Mouse (Mus musculus): Measurements from ENCODE around the gene Ppm1h. TPM values are rescaled to one million over a fixed set of nuclear protein-coding genes. Genes with fewer than 3 reads are reported as not detected.

Ppm1h gene
- polyA plus RNA-seq, 1 experiment from 2014 or later: 5.9 TPM

DNA sequence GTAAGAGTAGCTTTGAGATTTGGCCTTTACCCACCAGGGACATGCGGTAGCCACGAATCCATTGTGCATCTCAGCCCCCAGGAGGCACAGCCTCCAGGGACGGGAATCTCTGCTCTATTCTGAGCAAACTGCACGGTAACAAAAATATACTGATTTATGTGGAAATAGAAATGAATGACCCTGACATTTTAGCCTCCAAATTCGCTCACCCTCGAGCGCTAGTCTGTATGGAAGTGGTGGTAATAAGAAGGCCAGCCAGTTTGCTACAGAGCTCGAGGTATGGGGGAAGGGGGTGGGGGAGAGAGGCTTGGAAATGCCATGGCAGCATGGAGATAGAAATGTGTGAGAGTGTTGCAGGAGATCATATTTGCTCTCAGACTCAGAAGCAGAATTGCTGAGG lies 37.7 kb downstream of the Ppm1h start:
- 62% methylated on average over 8 of the region's 8 CpGs for WGBS
- H3K9ac ChIP-seq (ENCODE audit: low read length): no peak overlapping the region

DNA sequence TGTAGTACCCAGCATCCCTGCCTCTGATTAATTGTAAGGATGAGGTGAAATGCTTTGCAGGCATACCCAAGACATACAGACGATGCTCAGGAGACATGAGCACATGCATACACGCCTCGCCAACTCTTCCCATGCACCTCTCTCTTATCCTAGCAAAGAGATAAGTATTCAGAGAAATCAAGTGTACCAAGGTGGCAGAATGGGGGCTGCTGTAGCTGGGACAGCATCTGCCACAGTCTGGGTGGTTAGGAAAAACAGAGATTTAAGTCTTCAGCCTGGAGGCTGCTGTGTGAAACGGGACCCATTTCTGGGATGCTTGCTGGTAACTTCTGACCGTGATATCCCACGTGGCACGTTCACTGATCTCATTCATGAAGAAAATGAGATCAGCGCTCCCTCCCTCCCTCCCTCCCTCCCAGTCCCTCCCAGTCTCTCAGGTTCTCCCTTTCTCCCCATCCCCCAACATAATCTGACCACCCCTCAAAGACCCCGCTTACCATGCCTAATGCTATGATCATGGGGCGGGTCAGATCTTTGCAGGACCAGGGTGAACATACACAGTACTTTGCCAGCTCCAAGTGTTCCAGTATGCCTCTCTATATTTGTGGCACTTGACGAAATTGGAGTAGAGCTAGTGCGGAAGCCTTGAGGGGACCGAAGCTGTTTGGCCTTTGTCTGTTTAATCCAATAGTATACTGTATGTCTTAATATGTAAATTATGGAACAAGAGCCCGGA lies 38.3 kb downstream of the Ppm1h start:
- Histone ChIP-seq H3K27ac (ENCODE audit: low read depth, low read length) (no peak overlapping the region), H3K4me3 (ENCODE audit: low read depth, low read length) (no peak overlapping the region), H3K4me2 (no peak overlapping the region), H3K27me3 (ENCODE audit: control insufficient read depth, insufficient read depth, low read length) (no peaks in the 10 kb centered on the region), H3K9me3 (ENCODE audit: control insufficient read depth, low read length) (no peaks in the 10 kb centered on the region), H3K9ac (ENCODE audit: low read length) (no peak overlapping the region), H3K4me1 (ENCODE audit: control insufficient read depth, insufficient read depth, low read length) (peaks cover 17% of the 10 kb centered on the region), H3K36me3 (ENCODE audit: control insufficient read depth, insufficient read depth, low read length) (no peaks in the 10 kb centered on the region)
- WGBS: 57% methylated on average over 14 of the region's 14 CpGs
- DNase-seq (ENCODE audit: low spot score, missing footprints) (no peak), ATAC-seq (ENCODE audit: low FRiP score) (peak; percentile 65)

More for the DNA sequence above, 37.7 kb downstream of the Ppm1h start:
- DNase-seq (ENCODE audit: low spot score, missing footprints) (no peak), ATAC-seq (ENCODE audit: low FRiP score) (no peak)
- no peaks in the 10 kb centered on the region for H3K36me3 ChIP-seq (ENCODE audit: control insufficient read depth, insufficient read depth, low read length)
- peaks cover 17% of the 10 kb centered on the region for H3K4me1 ChIP-seq (ENCODE audit: control insufficient read depth, insufficient read depth, low read length)
- H3K9me3 ChIP-seq (ENCODE audit: control insufficient read depth, low read length): no peaks in the 10 kb centered on the region
- H3K4me3 ChIP-seq (ENCODE audit: low read depth, low read length): no peak overlapping the region
- H3K4me2 ChIP-seq: no peak overlapping the region
- H3K27me3 ChIP-seq (ENCODE audit: control insufficient read depth, insufficient read depth, low read length): no peaks in the 10 kb centered on the region
- no peak overlapping the region for H3K27ac ChIP-seq (ENCODE audit: low read depth, low read length)

DNA sequence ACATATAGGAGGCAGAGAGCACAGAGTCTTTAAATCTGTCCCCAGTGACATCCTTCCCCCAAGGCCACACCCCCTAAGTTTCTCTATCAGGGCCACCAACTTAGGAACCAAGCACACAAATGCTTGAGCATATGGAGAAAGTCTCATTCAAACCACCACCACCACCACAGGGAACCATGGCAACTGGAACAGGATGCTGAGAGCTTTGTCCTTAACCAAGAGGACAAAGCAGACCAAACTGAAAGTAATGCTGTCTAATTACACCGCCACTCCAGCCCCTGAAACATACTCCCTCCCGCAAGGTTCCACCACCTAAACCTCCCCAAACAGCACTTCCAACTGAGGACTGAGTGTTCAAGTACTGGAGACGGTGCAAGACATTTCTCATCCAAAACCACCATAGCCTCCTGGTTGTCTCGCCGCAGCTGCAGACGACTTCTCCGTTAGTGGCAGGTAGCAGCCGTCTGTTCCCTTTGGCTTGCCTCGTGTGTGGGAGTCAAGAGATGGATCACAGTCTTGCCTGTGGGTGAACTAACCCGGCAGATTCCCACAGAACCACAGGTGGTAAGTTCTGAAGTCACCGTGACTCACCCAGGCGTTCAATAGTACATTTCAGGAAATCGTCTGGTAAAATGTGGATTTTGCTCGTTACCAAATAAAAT lies 39.3 kb downstream of the Ppm1h start:
- WGBS: 63% methylated on average over 14 of the region's 14 CpGs
- no peaks in the 10 kb centered on the region for H3K9me3 ChIP-seq (ENCODE audit: control insufficient read depth, low read length)
- no peak overlapping the region for H3K27ac ChIP-seq (ENCODE audit: low read depth, low read length)
- no peak overlapping the region for H3K4me2 ChIP-seq
- DNase-seq (ENCODE audit: low spot score, missing footprints) (no peak), ATAC-seq (ENCODE audit: low FRiP score) (peak; percentile 63)
- H3K4me3 ChIP-seq (ENCODE audit: low read depth, low read length): no peak overlapping the region
- H3K36me3 ChIP-seq (ENCODE audit: control insufficient read depth, insufficient read depth, low read length): no peaks in the 10 kb centered on the region
- peaks cover 17% of the 10 kb centered on the region for H3K4me1 ChIP-seq (ENCODE audit: control insufficient read depth, insufficient read depth, low read length)
- H3K27me3 ChIP-seq (ENCODE audit: control insufficient read depth, insufficient read depth, low read length): no peaks in the 10 kb centered on the region
- no peak overlapping the region for H3K9ac ChIP-seq (ENCODE audit: low read length)

DNA sequence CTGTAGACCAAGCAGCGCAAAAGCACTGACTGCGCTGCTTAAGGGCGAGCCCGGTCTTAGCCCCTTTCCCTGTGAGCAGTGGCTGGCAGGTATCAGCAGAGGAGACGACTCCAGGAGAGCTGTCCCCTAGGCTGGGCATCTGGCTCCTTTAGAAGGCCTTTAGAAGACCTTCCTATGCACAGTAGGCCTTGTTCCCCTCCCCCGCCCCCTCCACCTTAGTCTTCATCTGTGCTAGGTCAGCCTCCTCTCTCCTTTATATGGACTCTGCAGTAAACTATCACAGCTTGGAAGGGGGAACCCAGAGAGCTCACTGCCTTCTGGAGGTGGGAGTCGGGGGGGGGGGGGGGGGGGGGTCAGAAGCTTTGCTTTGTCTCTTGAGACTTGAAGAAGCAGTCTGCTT lies 40.4 kb downstream of the Ppm1h start:
- H3K27ac ChIP-seq (ENCODE audit: low read depth, low read length): no peak overlapping the region
- H3K9ac ChIP-seq (ENCODE audit: low read length): no peak overlapping the region
- H3K4me3 ChIP-seq (ENCODE audit: low read depth, low read length): no peak overlapping the region
- no peak overlapping the region for H3K4me2 ChIP-seq
- WGBS: 44% methylated on average over 6 of the region's 7 CpGs
- DNase-seq (ENCODE audit: low spot score, missing footprints) (no peak), ATAC-seq (ENCODE audit: low FRiP score) (no peak)
- peaks cover 17% of the 10 kb centered on the region for H3K4me1 ChIP-seq (ENCODE audit: control insufficient read depth, insufficient read depth, low read length)
- no peaks in the 10 kb centered on the region for H3K9me3 ChIP-seq (ENCODE audit: control insufficient read depth, low read length)
- no peaks in the 10 kb centered on the region for H3K36me3 ChIP-seq (ENCODE audit: control insufficient read depth, insufficient read depth, low read length)
- no peaks in the 10 kb centered on the region for H3K27me3 ChIP-seq (ENCODE audit: control insufficient read depth, insufficient read depth, low read length)

DNA sequence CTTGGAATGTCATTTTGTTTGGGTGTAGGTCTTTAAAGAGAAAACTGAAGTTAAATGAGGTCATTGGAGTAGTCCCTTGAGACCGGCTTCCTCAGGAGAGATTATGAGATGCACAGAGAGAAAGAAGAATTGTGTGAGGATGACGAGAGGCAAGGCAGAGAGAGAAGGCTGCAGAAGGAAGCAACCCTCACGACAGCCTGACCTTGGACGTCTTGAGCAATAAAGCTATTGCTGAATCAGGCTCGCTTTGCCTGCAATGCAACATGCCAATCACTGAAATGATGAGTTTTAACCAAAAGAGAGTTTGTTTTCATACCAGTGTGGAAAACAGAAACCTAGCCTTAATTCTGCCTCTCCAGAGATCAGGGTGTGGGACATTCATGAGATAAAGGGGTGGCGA lies 43.5 kb downstream of the Ppm1h start:
- 80% methylated on average over 6 of the region's 6 CpGs for WGBS
- no peak for DNase-seq (ENCODE audit: low spot score, missing footprints)

DNA sequence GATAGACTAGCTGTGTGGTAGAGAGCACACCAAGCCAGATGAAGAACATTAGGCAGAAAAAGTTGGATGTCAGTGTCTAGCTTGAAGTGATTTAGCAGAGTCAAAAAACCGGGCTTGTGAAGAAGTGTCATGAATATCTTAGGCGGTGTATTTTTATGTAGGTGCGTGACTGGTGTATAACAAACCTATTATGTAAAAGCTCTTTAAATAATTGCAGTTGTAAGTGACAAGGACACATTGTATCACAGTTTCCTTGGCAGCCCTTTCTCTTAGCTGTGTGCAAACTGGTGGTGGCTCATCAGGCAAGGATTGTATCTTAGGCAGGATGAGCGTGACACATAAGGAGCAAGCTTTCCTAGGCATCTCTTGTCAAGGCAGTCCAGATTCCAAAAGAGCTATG lies 46.1 kb downstream of the Ppm1h start:
- H3K27ac ChIP-seq (ENCODE audit: low read depth, low read length): no peak overlapping the region
- no peaks in the 10 kb centered on the region for H3K9me3 ChIP-seq (ENCODE audit: control insufficient read depth, low read length)
- no peaks in the 10 kb centered on the region for H3K4me1 ChIP-seq (ENCODE audit: control insufficient read depth, insufficient read depth, low read length)
- H3K4me2 ChIP-seq: no peak overlapping the region
- H3K27me3 ChIP-seq (ENCODE audit: control insufficient read depth, insufficient read depth, low read length): no peaks in the 10 kb centered on the region
- no peak overlapping the region for H3K4me3 ChIP-seq (ENCODE audit: low read depth, low read length)
- H3K36me3 ChIP-seq (ENCODE audit: control insufficient read depth, insufficient read depth, low read length): no peaks in the 10 kb centered on the region
- no peak overlapping the region for H3K9ac ChIP-seq (ENCODE audit: low read length)
- DNase-seq (ENCODE audit: low spot score, missing footprints): no peak
- 95% methylated on average over 4 of the region's 4 CpGs for WGBS
- no peak for ATAC-seq (ENCODE audit: low FRiP score)

More for the DNA sequence above, 43.5 kb downstream of the Ppm1h start:
- Histone ChIP-seq H3K4me1 (ENCODE audit: control insufficient read depth, insufficient read depth, low read length) (peaks cover 8% of the 10 kb centered on the region), H3K36me3 (ENCODE audit: control insufficient read depth, insufficient read depth, low read length) (no peaks in the 10 kb centered on the region), H3K27ac (ENCODE audit: low read depth, low read length) (no peak overlapping the region), H3K9me3 (ENCODE audit: control insufficient read depth, low read length) (no peaks in the 10 kb centered on the region), H3K4me2 (no peak overlapping the region), H3K4me3 (ENCODE audit: low read depth, low read length) (no peak overlapping the region), H3K9ac (ENCODE audit: low read length) (no peak overlapping the region), H3K27me3 (ENCODE audit: control insufficient read depth, insufficient read depth, low read length) (no peaks in the 10 kb centered on the region)
- ATAC-seq (ENCODE audit: low FRiP score): no peak

DNA sequence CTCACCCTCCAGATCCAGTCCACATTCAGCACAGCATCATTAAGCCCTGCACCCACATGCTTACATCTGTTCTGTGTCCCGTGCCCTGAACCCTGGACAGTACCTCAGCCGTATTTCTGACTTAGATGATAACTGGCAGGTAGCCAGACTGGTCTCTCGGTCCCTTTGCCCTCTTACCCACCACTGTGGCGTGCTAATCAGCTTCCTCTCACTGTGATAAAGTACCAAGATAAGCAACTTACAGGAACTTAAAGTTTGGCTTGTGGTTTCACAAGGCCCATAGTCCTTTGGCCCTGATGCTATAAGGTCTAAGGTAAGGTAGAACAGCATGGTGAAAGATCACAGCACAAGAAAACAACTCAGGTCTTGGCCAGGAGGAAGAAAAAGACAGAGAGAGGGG lies 48.7 kb downstream of the Ppm1h start:
- H3K27me3 ChIP-seq (ENCODE audit: control insufficient read depth, insufficient read depth, low read length): no peaks in the 10 kb centered on the region
- no peaks in the 10 kb centered on the region for H3K36me3 ChIP-seq (ENCODE audit: control insufficient read depth, insufficient read depth, low read length)
- no peak overlapping the region for H3K4me2 ChIP-seq
- H3K4me1 ChIP-seq (ENCODE audit: control insufficient read depth, insufficient read depth, low read length): no peaks in the 10 kb centered on the region
- DNase-seq (ENCODE audit: low spot score, missing footprints) (no peak), ATAC-seq (ENCODE audit: low FRiP score) (no peak)
- no peak overlapping the region for H3K4me3 ChIP-seq (ENCODE audit: low read depth, low read length)
- no peak overlapping the region for H3K27ac ChIP-seq (ENCODE audit: low read depth, low read length)
- H3K9ac ChIP-seq (ENCODE audit: low read length): no peak overlapping the region
- H3K9me3 ChIP-seq (ENCODE audit: control insufficient read depth, low read length): no peaks in the 10 kb centered on the region
- 84% methylated on average over 4 of the region's 4 CpGs for WGBS

DNA sequence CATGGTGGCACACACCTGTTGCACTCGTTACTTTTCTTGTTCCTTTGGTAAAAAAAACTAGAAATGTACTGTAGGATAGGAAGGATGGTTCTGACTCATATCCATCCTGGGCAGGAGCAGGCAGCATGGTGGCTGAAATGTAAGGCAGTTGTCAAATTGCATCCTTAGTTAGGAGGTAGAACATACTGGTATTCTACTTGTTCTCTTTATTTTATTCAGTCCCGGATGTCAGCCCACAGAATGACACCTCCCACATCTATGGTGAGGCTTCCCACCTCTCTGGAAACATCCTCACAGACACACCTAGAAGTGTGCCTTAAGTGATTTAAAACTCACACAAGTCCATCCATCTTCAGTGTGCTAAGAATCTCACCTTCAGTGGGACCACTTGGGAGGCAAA lies 49.6 kb downstream of the Ppm1h start:
- Histone ChIP-seq H3K4me1 (ENCODE audit: control insufficient read depth, insufficient read depth, low read length) (no peaks in the 10 kb centered on the region), H3K27ac (ENCODE audit: low read depth, low read length) (no peak overlapping the region), H3K9me3 (ENCODE audit: control insufficient read depth, low read length) (no peaks in the 10 kb centered on the region), H3K4me3 (ENCODE audit: low read depth, low read length) (no peak overlapping the region), H3K9ac (ENCODE audit: low read length) (no peak overlapping the region), H3K4me2 (no peak overlapping the region), H3K36me3 (ENCODE audit: control insufficient read depth, insufficient read depth, low read length) (no peaks in the 10 kb centered on the region), H3K27me3 (ENCODE audit: control insufficient read depth, insufficient read depth, low read length) (no peaks in the 10 kb centered on the region)
- WGBS: 89% methylated on average over 2 of the region's 2 CpGs
- DNase-seq (ENCODE audit: low spot score, missing footprints) (no peak), ATAC-seq (ENCODE audit: low FRiP score) (no peak)

DNA sequence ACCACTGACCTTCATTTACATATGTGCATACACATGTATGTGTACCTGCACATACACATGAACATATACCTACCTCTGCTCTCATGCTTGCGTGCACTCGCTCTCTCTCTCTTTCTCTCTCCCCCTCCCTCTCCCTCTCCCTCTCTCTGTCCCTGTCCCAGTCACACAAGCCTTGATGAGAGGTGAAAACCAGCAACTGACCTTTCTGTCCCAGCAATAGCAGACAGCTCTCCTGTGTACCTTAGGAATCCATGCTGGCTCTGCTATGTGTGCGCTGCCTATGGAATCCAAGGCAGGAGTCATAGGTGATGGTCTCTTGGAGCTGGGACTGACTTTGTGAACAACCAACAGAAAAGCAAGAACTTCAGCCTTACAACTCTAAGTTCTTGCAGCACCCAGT lies 53.6 kb downstream of the Ppm1h start:
- DNase-seq (ENCODE audit: low spot score, missing footprints) (no peak), ATAC-seq (ENCODE audit: low FRiP score) (no peak)
- Histone ChIP-seq H3K36me3 (ENCODE audit: control insufficient read depth, insufficient read depth, low read length) (no peaks in the 10 kb centered on the region), H3K27ac (ENCODE audit: low read depth, low read length) (no peak overlapping the region), H3K9ac (ENCODE audit: low read length) (no peak overlapping the region), H3K4me1 (ENCODE audit: control insufficient read depth, insufficient read depth, low read length) (no peaks in the 10 kb centered on the region), H3K9me3 (ENCODE audit: control insufficient read depth, low read length) (no peaks in the 10 kb centered on the region), H3K4me3 (ENCODE audit: low read depth, low read length) (no peak overlapping the region), H3K27me3 (ENCODE audit: control insufficient read depth, insufficient read depth, low read length) (no peaks in the 10 kb centered on the region), H3K4me2 (no peak overlapping the region)
- WGBS: 93% methylated on average over 3 of the region's 3 CpGs

All from midbrain, embryonic 11.5 days (tissue).